Mouse (Mus musculus): ENCODE results near the gene Pcp4l1. TPM values are rescaled to one million over a fixed set of nuclear protein-coding genes. Genes with fewer than 3 reads are reported as not detected.
A peak's percentile ranks its signal among the peaks of the same experiment; 100 is the strongest.
"Not testable (repeated sequence)": the region's sequence is repeated elsewhere in the genome, so short reads cannot be mapped to it uniquely, and the experiment has no call there.

Pcp4l1 gene
- 26.7 and 35.9 TPM in 2 replicates for polyA plus RNA-seq (2016; fragmentation: Nextera tagmentation; extraction: Ambion mirVana)

DNA sequence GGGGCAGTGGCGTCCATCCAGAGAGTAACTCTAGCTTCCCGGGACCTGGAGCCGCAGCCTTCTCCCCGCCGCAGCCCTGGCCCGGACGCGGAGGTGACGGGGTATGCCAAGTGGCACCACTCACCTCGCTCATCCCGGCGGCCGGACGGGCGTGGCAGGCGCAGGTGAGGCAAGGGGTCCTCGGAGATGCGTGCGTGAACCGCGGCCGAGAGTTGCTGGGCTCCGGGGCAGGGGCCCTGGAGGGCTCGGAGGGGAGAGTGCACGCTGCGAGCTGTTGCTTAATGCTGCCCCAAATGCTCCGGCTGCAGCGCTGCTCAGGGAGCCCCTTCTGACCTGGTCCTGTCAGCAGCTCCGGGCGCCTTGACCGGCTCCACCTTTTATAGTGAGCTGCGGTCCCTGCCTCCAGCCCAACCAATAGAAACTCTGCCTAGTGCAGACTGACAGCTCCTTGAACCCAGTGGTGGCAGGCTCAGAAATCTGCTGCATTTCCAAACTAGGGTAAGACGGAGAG is at the start of gene Pcp4l1:
TSS of gene Pcp4l1 (minus strand) at position 382 of the 511 bp plus-strand sequence.
- Histone ChIP-seq H3K9me3 (replicated peaks) (no peaks in the 10 kb centered on the region), H3K36me3 (no peaks in the 10 kb centered on the region), H3K4me1 (peaks cover 44% of the 10 kb centered on the region), H3K27me3 (ENCODE audit: low read depth, poor library complexity, severe bottlenecking) (peaks cover 79% of the 10 kb centered on the region), H3K4me3 (peak within 1 kb of the TSS; percentile 81), H3K27ac (replicated peaks) (peak within 1 kb of the TSS; percentile 73)
- peak; percentile 83 for DNase-seq (ENCODE audit: low spot score)
- WGBS, result under 1% methylated on average over 33 of the region's 33 CpGs

DNA sequence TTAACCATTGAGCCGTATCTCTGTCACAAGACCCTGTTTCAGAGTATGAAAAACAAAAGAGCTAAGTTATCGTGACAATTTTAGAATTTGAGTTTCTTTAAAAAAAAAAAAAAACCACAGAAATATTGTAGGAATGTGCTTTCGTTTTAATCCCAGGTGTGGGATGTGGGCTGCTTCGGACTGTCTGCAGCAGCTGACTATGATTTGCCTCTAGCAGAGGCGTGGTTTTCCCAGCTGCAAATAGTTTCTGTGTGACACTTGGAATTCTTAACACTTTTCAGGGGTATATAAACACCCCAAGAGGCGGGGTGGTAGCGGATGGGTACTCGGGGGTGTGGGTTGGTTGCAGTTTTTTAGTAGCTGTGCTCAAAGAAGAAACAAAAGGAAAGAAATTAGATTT is 49.3 kb upstream of the Pcp4l1 start:
- no peaks in the 10 kb centered on the region for H3K9me3 ChIP-seq (replicated peaks)
- 92% methylated on average over 8 of the region's 8 CpGs for WGBS
- H3K36me3 ChIP-seq, result peaks cover 52% of the 10 kb centered on the region
- no peak for DNase-seq (ENCODE audit: low spot score)
- no peak overlapping the region for H3K27ac ChIP-seq (replicated peaks)
- peaks cover 45% of the 10 kb centered on the region for H3K4me1 ChIP-seq
- H3K4me3 ChIP-seq, result peak overlapping the region; percentile 88; the same call in 1 of the 2 replicates
- H3K27me3 ChIP-seq (ENCODE audit: low read depth, poor library complexity, severe bottlenecking), result no peaks in the 10 kb centered on the region

GRCm38 (mm10) chr1:171241952-171242351 is 45.9 kb upstream of the Pcp4l1 start:
- not testable (repeated sequence) for H3K4me3 ChIP-seq; H3K27me3 ChIP-seq (ENCODE audit: low read depth, poor library complexity, severe bottlenecking); H3K9me3 ChIP-seq (replicated peaks); H3K27ac ChIP-seq (replicated peaks); DNase-seq (ENCODE audit: low spot score)
- WGBS, result 83% methylated on average over 12 of the region's 12 CpGs
- Histone ChIP-seq H3K4me1 (peaks cover 17% of the 10 kb centered on the region), H3K36me3 (peaks cover 86% of the 10 kb centered on the region)

GRCm38 (mm10) chr1:171240911-171241310 is 44.8 kb upstream of the Pcp4l1 start:
- Histone ChIP-seq H3K9me3 (replicated peaks) (no peaks in the 10 kb centered on the region), H3K4me1 (peaks cover 11% of the 10 kb centered on the region), H3K4me3 (no peak overlapping the region), H3K27me3 (ENCODE audit: low read depth, poor library complexity, severe bottlenecking) (no peaks in the 10 kb centered on the region), H3K36me3 (peaks cover 96% of the 10 kb centered on the region), H3K27ac (replicated peaks) (no peak overlapping the region)
- no peak for DNase-seq (ENCODE audit: low spot score)
- 97% methylated on average over 10 of the region's 10 CpGs for WGBS

DNA sequence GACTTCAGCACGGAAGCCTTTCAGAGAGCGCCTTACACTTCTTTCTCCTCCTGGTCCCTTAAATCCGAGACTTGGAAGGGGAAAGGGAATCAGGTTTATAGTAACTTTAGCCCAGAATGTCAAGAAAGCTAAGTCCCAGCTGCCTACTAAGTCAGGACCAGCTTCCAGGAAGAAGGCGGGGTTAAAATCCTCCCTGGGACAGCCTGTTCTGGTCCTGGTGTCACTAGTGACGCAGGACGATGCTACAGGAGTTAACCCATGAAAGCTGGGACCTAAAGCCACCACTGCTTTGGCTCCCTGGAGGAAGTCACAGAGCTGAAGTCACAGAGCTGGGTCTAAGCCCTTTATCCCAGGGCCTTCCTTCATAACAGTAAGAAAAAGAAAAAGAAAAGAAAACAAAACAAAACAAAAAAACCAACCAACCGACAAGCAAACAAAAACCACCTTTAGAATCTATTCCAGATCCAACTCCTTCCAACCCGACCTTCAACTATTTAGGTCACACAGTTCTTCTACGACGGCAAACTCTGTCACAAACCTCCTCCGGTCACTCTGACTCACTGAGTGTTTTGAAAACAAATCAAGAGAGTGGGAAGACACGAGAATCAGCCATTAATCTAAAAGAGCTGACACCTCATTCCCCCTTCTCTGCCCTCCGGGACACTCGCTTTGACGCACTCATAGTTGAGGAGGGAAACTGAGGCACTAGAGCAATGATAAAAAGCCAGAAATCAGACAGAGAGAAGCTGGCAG is 44.1 kb upstream of the Pcp4l1 start:
- DNase-seq (ENCODE audit: low spot score), result no peak
- Histone ChIP-seq H3K36me3 (peaks cover 97% of the 10 kb centered on the region), H3K27me3 (ENCODE audit: low read depth, poor library complexity, severe bottlenecking) (no peaks in the 10 kb centered on the region), H3K4me1 (peaks cover 5% of the 10 kb centered on the region; the same call in 1 of the 2 replicates), H3K4me3 (no peak overlapping the region), H3K9me3 (replicated peaks) (no peaks in the 10 kb centered on the region), H3K27ac (replicated peaks) (no peak overlapping the region)
- WGBS, result 84% methylated on average over 15 of the region's 15 CpGs

DNA sequence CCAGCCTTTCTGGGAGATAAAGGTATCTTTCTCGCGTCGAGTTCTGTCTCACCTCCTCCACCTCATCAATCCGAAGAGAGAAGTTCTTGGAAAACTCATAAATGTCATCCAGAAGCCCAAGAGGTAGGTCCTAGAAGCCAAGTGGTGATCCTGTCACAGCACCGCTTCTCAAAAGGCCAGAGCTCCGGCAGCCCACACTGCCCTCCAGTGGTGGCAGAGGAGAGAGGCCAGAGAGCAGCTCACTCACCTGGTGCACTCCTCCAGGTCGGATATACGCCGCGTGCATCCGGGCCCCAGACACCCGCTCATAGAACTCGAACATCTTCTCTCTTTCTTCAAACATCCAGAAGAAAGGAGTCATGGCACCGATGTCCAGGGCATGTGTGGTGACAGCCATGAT is 42.4 kb upstream of the Pcp4l1 start:
- Histone ChIP-seq H3K27me3 (ENCODE audit: low read depth, poor library complexity, severe bottlenecking) (no peaks in the 10 kb centered on the region), H3K36me3 (peaks cover 100% of the 10 kb centered on the region), H3K27ac (replicated peaks) (no peak overlapping the region), H3K9me3 (replicated peaks) (no peaks in the 10 kb centered on the region), H3K4me3 (no peak overlapping the region), H3K4me1 (peaks cover 5% of the 10 kb centered on the region; the same call in 1 of the 2 replicates)
- peak; percentile 57 for DNase-seq (ENCODE audit: low spot score)
- 71% methylated on average over 14 of the region's 14 CpGs for WGBS

- no peaks in the 10 kb centered on the region for H3K9me3 ChIP-seq (replicated peaks)
- no peak overlapping the region for H3K27ac ChIP-seq (replicated peaks)
- DNase-seq (ENCODE audit: low spot score), result no peak
- no peaks in the 10 kb centered on the region for H3K27me3 ChIP-seq (ENCODE audit: low read depth, poor library complexity, severe bottlenecking)
- WGBS, result 75% methylated on average over 6 of the region's 6 CpGs
- no peak overlapping the region for H3K4me3 ChIP-seq
- peaks cover 92% of the 10 kb centered on the region for H3K36me3 ChIP-seq
- peaks cover 5% of the 10 kb centered on the region; the same call in 1 of the 2 replicates for H3K4me1 ChIP-seq
Observed at GRCm38 (mm10) chr1:171237438-171237837, 41.4 kb upstream of the Pcp4l1 start.

GRCm38 (mm10) chr1:171235791-171236190 is 39.7 kb upstream of the Pcp4l1 start:
- no peak for DNase-seq (ENCODE audit: low spot score)
- WGBS, result 91% methylated on average over 4 of the region's 4 CpGs
- no peaks in the 10 kb centered on the region for H3K27me3 ChIP-seq (ENCODE audit: low read depth, poor library complexity, severe bottlenecking)
- peaks cover 76% of the 10 kb centered on the region for H3K36me3 ChIP-seq
- H3K9me3 ChIP-seq (replicated peaks), result no peaks in the 10 kb centered on the region
- no peak overlapping the region for H3K27ac ChIP-seq (replicated peaks)
- no peak overlapping the region for H3K4me3 ChIP-seq
- H3K4me1 ChIP-seq, result peaks cover 10% of the 10 kb centered on the region

- Histone ChIP-seq H3K27me3 (ENCODE audit: low read depth, poor library complexity, severe bottlenecking) (no peaks in the 10 kb centered on the region), H3K36me3 (peaks cover 63% of the 10 kb centered on the region), H3K9me3 (replicated peaks) (no peaks in the 10 kb centered on the region), H3K4me1 (peaks cover 23% of the 10 kb centered on the region), H3K4me3 (no peak overlapping the region), H3K27ac (replicated peaks) (no peak overlapping the region)
- WGBS, result 94% methylated on average over 4 of the region's 4 CpGs
- no peak for DNase-seq (ENCODE audit: low spot score)
Observed at GRCm38 (mm10) chr1:171234538-171234937, 38.5 kb upstream of the Pcp4l1 start.

- DNase-seq (ENCODE audit: low spot score), result no peak
- H3K27me3 ChIP-seq (ENCODE audit: low read depth, poor library complexity, severe bottlenecking), result no peaks in the 10 kb centered on the region
- no peaks in the 10 kb centered on the region for H3K9me3 ChIP-seq (replicated peaks)
- H3K27ac ChIP-seq (replicated peaks), result no peak within 1 kb of the TSS
- 94% methylated on average over 14 of the region's 14 CpGs for WGBS
- peaks cover 27% of the 10 kb centered on the region for H3K4me1 ChIP-seq
- peaks cover 59% of the 10 kb centered on the region for H3K36me3 ChIP-seq
- H3K4me3 ChIP-seq, result no peak within 1 kb of the TSS
Observed at GRCm38 (mm10) chr1:171234126-171234525, 38.1 kb upstream of the Pcp4l1 start, which contains the start of gene Fcer1g. TSS of gene Fcer1g (minus strand) at chr1:171234365.

DNA sequence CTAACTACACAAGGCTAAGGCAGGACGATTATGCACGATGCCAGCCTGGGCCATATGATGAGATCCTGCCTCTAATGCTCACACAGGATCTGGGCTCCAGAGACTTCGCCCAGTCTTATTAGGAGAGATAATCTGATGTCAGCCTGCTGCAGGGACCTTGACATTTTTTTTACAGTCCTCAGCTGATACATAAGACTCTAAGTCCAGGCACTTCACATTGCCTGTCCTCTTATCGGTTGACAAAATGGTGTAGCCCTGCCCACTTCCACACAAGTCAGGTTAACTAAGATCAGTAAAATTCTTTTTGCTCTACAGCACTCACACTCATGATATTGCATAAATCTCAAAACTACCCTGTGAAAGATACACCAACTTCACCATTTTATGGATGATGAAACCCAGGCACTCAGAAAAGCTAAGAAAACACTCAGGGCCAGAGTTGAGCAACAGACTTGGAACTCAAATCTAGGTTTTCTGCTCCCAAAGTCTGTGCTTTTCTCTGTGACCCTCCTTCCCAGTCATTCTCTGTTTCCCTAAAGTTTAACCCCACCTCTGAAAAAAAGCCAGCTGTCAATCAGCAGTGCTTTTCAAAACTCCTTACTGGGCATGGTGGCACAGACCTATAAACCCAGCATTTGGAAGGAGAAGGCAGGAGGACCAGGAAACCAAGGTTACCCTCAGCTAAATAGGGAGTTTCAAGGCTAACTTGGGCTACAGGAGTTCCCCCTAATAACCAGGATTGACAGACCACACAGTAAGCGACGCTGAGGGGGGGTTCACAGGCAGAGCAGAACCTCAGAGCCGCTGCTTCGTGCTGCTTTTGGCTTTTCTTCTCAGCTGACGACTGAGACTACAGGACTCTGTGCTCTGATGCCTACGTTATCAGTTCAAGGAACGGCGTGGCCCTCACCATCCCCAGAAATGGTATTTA is 37.0 kb upstream of the Pcp4l1 start:
- no peak overlapping the region for H3K27ac ChIP-seq (replicated peaks)
- no peak for DNase-seq (ENCODE audit: low spot score)
- WGBS, result 83% methylated on average over 12 of the region's 12 CpGs
- peaks cover 48% of the 10 kb centered on the region for H3K36me3 ChIP-seq
- no peaks in the 10 kb centered on the region for H3K27me3 ChIP-seq (ENCODE audit: low read depth, poor library complexity, severe bottlenecking)
- no peak overlapping the region for H3K4me3 ChIP-seq
- peaks cover 33% of the 10 kb centered on the region for H3K4me1 ChIP-seq
- H3K9me3 ChIP-seq (replicated peaks), result no peaks in the 10 kb centered on the region

DNA sequence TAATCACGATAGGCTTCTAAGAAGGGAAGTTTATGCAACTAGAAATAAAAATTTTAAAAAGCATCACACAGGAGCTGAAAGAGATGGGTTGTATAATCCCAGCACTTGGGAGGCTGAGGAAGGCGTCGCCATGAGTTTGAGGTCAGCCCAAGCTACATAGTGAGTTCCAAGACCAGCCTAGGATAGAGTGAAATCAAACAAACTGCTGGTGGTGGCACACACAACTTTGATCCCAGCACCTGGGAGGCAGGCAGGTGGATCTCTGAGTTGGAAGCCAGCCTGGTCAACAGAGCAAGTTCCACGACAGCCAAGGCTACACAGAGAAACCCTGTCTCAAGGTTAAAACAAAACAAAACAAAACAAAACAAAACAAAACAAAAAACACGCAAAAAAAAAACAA is 36.3 kb upstream of the Pcp4l1 start:
- Histone ChIP-seq H3K9me3 (replicated peaks) (no peaks in the 10 kb centered on the region), H3K27me3 (ENCODE audit: low read depth, poor library complexity, severe bottlenecking) (no peaks in the 10 kb centered on the region), H3K36me3 (peaks cover 41% of the 10 kb centered on the region), H3K4me3 (no peak overlapping the region), H3K4me1 (peaks cover 29% of the 10 kb centered on the region), H3K27ac (replicated peaks) (no peak overlapping the region)
- WGBS, result 87% methylated on average over 5 of the region's 5 CpGs
- no peak for DNase-seq (ENCODE audit: low spot score)
